Mouse (Mus musculus) left cerebral cortex, postnatal 4 days (tissue): ENCODE measurements around the gene Sh3glb2. TPM values are rescaled to one million over a fixed set of nuclear protein-coding genes. Genes with fewer than 3 reads are reported as not detected.

Experiments
- DNase-seq: peaks from one replicate; pipeline ENCODE4 v3.0.0-alpha.2; 2022
- intact Hi-C: fragments of 180-260 bp; cut with DNase I; formaldehyde crosslinking; loops from one replicate; pipeline ENCODE4 v1.15.1; 2025
- total RNA-seq, 2 experiments: library from RNA; stranded (reverse); gene quantifications; 2 replicates each; pipeline ENCODE4 v1.2.3; 2021

The Sh3glb2 gene
- total RNA-seq, 2 experiments from 2014 or later = 161 to 176 TPM

GRCm38 (mm10) chr2:30380564-30381376 is 21.6 kb upstream of the Sh3glb2 start:
- intact Hi-C loops = no loop called here
- no peak for DNase-seq

- intact Hi-C loops = no loop called here
- DNase-seq = no peak
Observed at GRCm38 (mm10) chr2:30379307-30379706, 20.2 kb upstream of the Sh3glb2 start.

GRCm38 (mm10) chr2:30377721-30378120 is 18.6 kb upstream of the Sh3glb2 start:
- intact Hi-C loops = no loop called here
- DNase-seq = no peak

- DNase-seq = no peak
- intact Hi-C loops = no loop called here
Observed at GRCm38 (mm10) chr2:30375893-30376292, 16.8 kb upstream of the Sh3glb2 start.

- no peak for DNase-seq
- intact Hi-C loops = no loop called here
Observed at GRCm38 (mm10) chr2:30372726-30373125, 13.6 kb upstream of the Sh3glb2 start.

GRCm38 (mm10) chr2:30371544-30371943 is 12.4 kb upstream of the Sh3glb2 start:
- intact Hi-C loops = no loop called here
- DNase-seq = no peak

GRCm38 (mm10) chr2:30366203-30366602 is 7.1 kb upstream of the Sh3glb2 start:
- intact Hi-C loops = no loop called here
- no peak for DNase-seq

- intact Hi-C loops = no loop called here
- DNase-seq = no peak
Observed at GRCm38 (mm10) chr2:30365281-30366069, 6.3 kb upstream of the Sh3glb2 start.

- intact Hi-C loops = no loop called here
- DNase-seq = peak; percentile 99
Observed at GRCm38 (mm10) chr2:30363773-30364650, 4.9 kb upstream of the Sh3glb2 start, which contains the start of gene Miga2. Miga2 (plus strand) TSS chr2:30364233.

- intact Hi-C loops = no loop called here
- no peak for DNase-seq
Observed at GRCm38 (mm10) chr2:30362865-30363264, 3.7 kb upstream of the Sh3glb2 start.

- intact Hi-C loops = no loop called here
- no peak for DNase-seq
Observed at GRCm38 (mm10) chr2:30360626-30361025, 1.5 kb upstream of the Sh3glb2 start.

- no peak for DNase-seq
- intact Hi-C loops = no loop called here
Observed at GRCm38 (mm10) chr2:30357552-30358510, 1.3 kb downstream of the Sh3glb2 start.

- DNase-seq = no peak
- intact Hi-C loops = no loop called here
Observed at GRCm38 (mm10) chr2:30356906-30357305, 2.2 kb downstream of the Sh3glb2 start.

GRCm38 (mm10) chr2:30356266-30356665 is 2.9 kb downstream of the Sh3glb2 start:
- intact Hi-C loops = no loop called here

GRCm38 (mm10) chr2:30355861-30356260 is 3.3 kb downstream of the Sh3glb2 start:
- DNase-seq = no peak
- intact Hi-C loops = no loop called here

More at GRCm38 (mm10) chr2:30356266-30356665, 2.9 kb downstream of the Sh3glb2 start:
- DNase-seq = no peak

- intact Hi-C loops = no loop called here
- DNase-seq = no peak
Observed at GRCm38 (mm10) chr2:30351149-30351548, 8.0 kb downstream of the Sh3glb2 start.

GRCm38 (mm10) chr2:30349196-30349595 is 9.9 kb downstream of the Sh3glb2 start:
- intact Hi-C loops = no loop called here
- no peak for DNase-seq

GRCm38 (mm10) chr2:30345971-30346676 is 13.0 kb downstream of the Sh3glb2 start:
- no peak for DNase-seq
- intact Hi-C loops = no loop called here

GRCm38 (mm10) chr2:30343601-30344137 is 15.5 kb downstream of the Sh3glb2 start:
- DNase-seq = no peak
- intact Hi-C loops = no loop called here
